Mouse (Mus musculus) ES-Bruce4 (cell line): ENCODE data around the gene Dclk1. TPM values are rescaled to one million over a fixed set of nuclear protein-coding genes. Genes with fewer than 3 reads are reported as not detected.

Experiments
- H3K27ac ChIP-seq: 2 replicates; pipeline ENCODE4 v1.5.1; 2012; ENCODE audit warnings: low read length, inconsistent platforms; ENCODE audit not compliant: insufficient read depth
- H3K27me3 ChIP-seq: 2 replicates; pipeline ENCODE4 v1.6.1; 2012; ENCODE audit warnings: mild to moderate bottlenecking, low read length, inconsistent platforms; ENCODE audit not compliant: control insufficient read depth, poor library complexity, insufficient read depth, severe bottlenecking
- H3K36me3 ChIP-seq: 2 replicates; pipeline ENCODE4 v1.6.1; 2012; ENCODE audit warnings: inconsistent platforms, mild to moderate bottlenecking, low read length, moderate library complexity; ENCODE audit not compliant: control insufficient read depth, poor library complexity, insufficient read depth, severe bottlenecking
- H3K4me1 ChIP-seq: one replicate; pipeline ENCODE4 v1.8.1; 2011; ENCODE audit warnings: low read length; ENCODE audit not compliant: control insufficient read depth, insufficient read depth
- H3K4me3 ChIP-seq: 2 replicates; pipeline ENCODE4 v1.5.1; 2011; ENCODE audit warnings: low read depth, mild to moderate bottlenecking, low read length
- H3K9ac ChIP-seq: 2 replicates; pipeline ENCODE4 v1.6.1; 2012; ENCODE audit warnings: low read depth, mild to moderate bottlenecking, inconsistent platforms; ENCODE audit not compliant: poor library complexity, severe bottlenecking
- H3K9me3 ChIP-seq: replicated peaks from 2 replicates; pipeline ENCODE4 v1.6.1; 2012; ENCODE audit warnings: mild to moderate bottlenecking, low read length, inconsistent platforms; ENCODE audit not compliant: control insufficient read depth, poor library complexity, insufficient read depth, severe bottlenecking
- CTCF ChIP-seq: IDR thresholded peaks from one replicate; pipeline ENCODE4 v1.8.1; 2011; ENCODE audit warnings: low read depth, low read length
- EP300 ChIP-seq: IDR thresholded peaks from 2 replicates; pipeline ENCODE4 v1.6.1; 2011; ENCODE audit warnings: low read depth, low read length; ENCODE audit not compliant: insufficient read depth
- POLR2A ChIP-seq: IDR thresholded peaks from one replicate; pipeline ENCODE4 v1.8.1; 2011; ENCODE audit warnings: low read length; ENCODE audit not compliant: insufficient read depth
- polyA plus RNA-seq: library from polyadenylated mRNA; stranded (reverse); fragments of >200 nt; gene quantifications from 2 replicates; pipeline ENCODE4 v1.2.4, GENCODE M21; 2011; ENCODE audit warnings: low read depth; ENCODE audit not compliant: missing spikeins, insufficient read depth, insufficient read length

Gene Dclk1
- polyA plus RNA-seq, 1 experiment = 1.3 TPM

DNA sequence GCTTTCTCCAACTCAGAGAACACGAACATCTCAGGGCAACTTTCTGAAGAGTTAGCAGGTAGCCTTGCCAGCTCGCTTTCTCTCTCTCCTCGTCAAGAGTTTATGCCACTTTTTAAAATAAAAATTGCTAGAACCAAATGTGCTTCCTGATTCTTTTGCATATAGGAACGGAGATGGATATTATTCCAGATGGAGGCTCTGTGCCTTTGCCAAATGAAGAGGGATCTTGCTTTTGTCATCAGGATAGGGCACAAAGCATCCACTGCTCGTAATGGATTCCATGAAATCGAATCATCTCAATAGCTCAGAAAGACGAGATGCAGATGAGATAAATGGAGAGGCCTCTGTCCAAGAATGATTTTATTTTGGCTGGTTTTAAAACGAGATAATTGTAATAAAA is 201.1 kb downstream of the Dclk1 start:
- H3K27me3 ChIP-seq = no peaks in the 10 kb centered on the region
- no peaks in the 10 kb centered on the region for H3K36me3 ChIP-seq
- TF ChIP-seq CTCF (no peak), POLR2A (no peak), EP300 (no peak)
- no peak overlapping the region for H3K4me3 ChIP-seq
- H3K27ac ChIP-seq = no peak overlapping the region
- H3K4me1 ChIP-seq = no peaks in the 10 kb centered on the region
- no peak overlapping the region for H3K9ac ChIP-seq
- H3K9me3 ChIP-seq = no peaks in the 10 kb centered on the region

GRCm38 (mm10) chr3:55443725-55444124 is 201.6 kb downstream of the Dclk1 start:
- Histone ChIP-seq H3K27me3 (no peaks in the 10 kb centered on the region), H3K4me3 (no peak overlapping the region), H3K9ac (no peak overlapping the region), H3K9me3 (no peaks in the 10 kb centered on the region), H3K36me3 (no peaks in the 10 kb centered on the region), H3K27ac (no peak overlapping the region), H3K4me1 (no peaks in the 10 kb centered on the region)
- TF ChIP-seq POLR2A = no peak
- no peak for TF ChIP-seq CTCF
- no peak for TF ChIP-seq EP300

DNA sequence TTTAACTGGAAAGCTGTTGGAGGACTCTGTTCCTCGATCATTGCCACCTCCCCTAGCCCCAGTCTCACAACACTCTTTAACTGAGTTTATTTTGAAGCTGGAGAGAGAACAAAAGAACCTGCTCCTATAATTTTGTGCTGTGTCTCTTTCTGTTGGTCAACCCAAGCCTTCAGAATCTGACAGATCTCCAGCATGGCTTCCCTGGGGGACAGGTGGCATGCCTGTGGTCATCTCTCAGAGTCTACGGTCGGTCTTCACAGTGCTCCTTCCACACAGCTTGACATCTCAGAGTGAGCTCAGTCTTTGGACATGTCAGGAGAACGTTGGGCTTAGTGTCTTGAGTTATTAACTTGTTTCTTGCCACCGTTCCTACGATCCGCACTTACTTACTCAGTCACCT is 204.5 kb downstream of the Dclk1 start:
- H3K27ac ChIP-seq = no peak overlapping the region

DNA sequence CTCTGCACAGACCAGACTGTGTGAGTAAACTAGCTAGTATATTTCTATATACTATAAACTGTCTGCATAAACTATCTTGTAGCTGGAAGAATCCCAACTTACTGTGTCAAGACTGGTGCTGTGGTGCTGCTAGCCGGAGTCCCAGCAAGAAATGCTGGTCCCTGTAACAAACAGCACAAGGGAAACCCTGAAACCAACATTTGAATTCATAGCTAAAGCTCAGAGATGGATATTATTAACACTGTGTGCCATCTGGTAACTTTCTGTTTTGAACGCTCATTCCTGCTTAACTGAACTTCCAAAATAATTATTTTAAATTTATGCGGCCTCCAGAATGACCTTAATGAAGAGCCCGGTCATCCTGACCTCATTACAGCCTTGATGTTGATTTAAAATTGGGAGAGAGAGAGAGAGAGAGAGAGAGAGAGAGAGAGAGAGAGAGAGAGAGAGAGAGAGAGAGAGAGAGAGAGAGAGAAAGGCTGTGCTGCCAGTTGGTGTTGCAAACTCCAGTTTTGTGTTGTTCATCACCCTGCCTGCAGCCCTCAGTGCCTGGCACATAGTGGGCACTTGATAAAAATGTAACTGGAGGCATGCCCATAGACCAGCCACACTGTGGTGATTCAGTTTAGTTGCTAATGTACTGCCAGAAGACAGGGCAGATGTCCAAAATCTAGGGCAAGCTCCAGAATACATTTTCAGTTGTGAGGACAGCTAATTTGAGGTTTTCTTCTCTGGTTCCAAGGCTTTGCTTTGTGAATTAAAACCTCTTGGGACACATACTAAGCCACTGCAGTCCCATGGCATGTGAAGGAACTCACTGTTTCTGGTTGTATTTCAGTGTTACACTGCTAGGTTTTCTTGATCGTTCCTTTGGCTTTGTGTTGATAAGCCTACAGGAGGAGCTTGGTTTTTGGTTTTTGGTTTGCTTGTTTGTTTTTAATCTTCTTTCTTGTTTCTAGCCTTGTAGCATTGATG is 205.6 kb downstream of the Dclk1 start:
- H3K9ac ChIP-seq = no peak overlapping the region
- H3K4me3 ChIP-seq = no peak overlapping the region
- 0 out of 2 replicates have a peak, but pooled peaks cover 2% of the 10 kb centered on the region for H3K9me3 ChIP-seq
- H3K27ac ChIP-seq = no peak overlapping the region
- H3K4me1 ChIP-seq = no peaks in the 10 kb centered on the region
- H3K27me3 ChIP-seq = no peaks in the 10 kb centered on the region
- TF ChIP-seq EP300 = no peak
- no peaks in the 10 kb centered on the region for H3K36me3 ChIP-seq

More for the DNA sequence above, 204.5 kb downstream of the Dclk1 start:
- 0 out of 2 replicates have a peak, but pooled peaks cover 2% of the 10 kb centered on the region for H3K9me3 ChIP-seq
- TF ChIP-seq POLR2A = no peak
- no peak for TF ChIP-seq EP300
- no peaks in the 10 kb centered on the region for H3K4me1 ChIP-seq
- no peaks in the 10 kb centered on the region for H3K36me3 ChIP-seq
- no peaks in the 10 kb centered on the region for H3K27me3 ChIP-seq
- no peak overlapping the region for H3K4me3 ChIP-seq
- H3K9ac ChIP-seq = no peak overlapping the region

DNA sequence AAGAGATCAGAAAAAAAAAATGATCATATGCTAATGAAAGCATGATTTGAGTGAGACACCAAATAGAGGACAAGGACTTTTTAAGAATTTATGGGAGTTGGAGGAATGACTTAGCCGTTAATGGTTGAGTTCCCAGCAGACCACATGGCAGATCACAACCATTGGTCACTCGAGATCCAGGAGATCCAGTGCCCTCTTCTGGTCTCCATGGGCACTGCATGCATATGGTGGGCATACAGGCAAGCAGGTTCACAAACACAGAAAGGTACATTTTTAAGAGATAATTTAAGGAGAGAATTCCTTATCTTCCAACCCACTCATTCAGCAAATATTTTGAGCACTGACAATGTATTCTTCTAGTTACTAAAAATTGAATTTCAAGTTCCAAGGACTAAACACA is 207.0 kb downstream of the Dclk1 start:
- Histone ChIP-seq H3K4me1 (no peaks in the 10 kb centered on the region), H3K36me3 (no peaks in the 10 kb centered on the region), H3K27ac (no peak overlapping the region), H3K9me3 (0 out of 2 replicates have a peak, but pooled peaks cover 2% of the 10 kb centered on the region), H3K4me3 (no peak overlapping the region), H3K9ac (no peak overlapping the region), H3K27me3 (no peaks in the 10 kb centered on the region)
- TF ChIP-seq CTCF (peak; percentile 3), POLR2A (no peak)

GRCm38 (mm10) chr3:55451035-55451434 is 208.9 kb downstream of the Dclk1 start:
- Histone ChIP-seq H3K9me3 (0 out of 2 replicates have a peak, but pooled peaks cover 2% of the 10 kb centered on the region), H3K27ac (no peak overlapping the region), H3K36me3 (no peaks in the 10 kb centered on the region), H3K27me3 (no peaks in the 10 kb centered on the region), H3K9ac (no peak overlapping the region), H3K4me3 (no peak overlapping the region), H3K4me1 (no peaks in the 10 kb centered on the region)
- TF ChIP-seq POLR2A = no peak
- no peak for TF ChIP-seq CTCF
- no peak for TF ChIP-seq EP300
